Mouse (Mus musculus) 3134 (cell line): ENCODE results near the gene Pbx3.
A peak's percentile ranks its signal among the peaks of the same experiment; 100 is the strongest.

Experiments
- DNase-seq: peaks from one replicate; pipeline ENCODE4 v3.0.0-alpha.2; 2011; ENCODE audit warnings: low spot score; ENCODE audit not compliant: insufficient read length; ENCODE audit errors: extremely low read depth

The Pbx3 gene

GRCm38 (mm10) chr2:34298202-34298601 is 74.7 kb downstream of the Pbx3 start:
- no peak for DNase-seq

- no peak for DNase-seq
Measured at GRCm38 (mm10) chr2:34289726-34290125, 83.2 kb downstream of the Pbx3 start.

- DNase-seq = no peak
Measured at GRCm38 (mm10) chr2:34284239-34284638, 88.7 kb downstream of the Pbx3 start.

- DNase-seq = no peak
Measured at GRCm38 (mm10) chr2:34280996-34281395, 91.9 kb downstream of the Pbx3 start.

GRCm38 (mm10) chr2:34279726-34280125 is 93.2 kb downstream of the Pbx3 start:
- DNase-seq = no peak

GRCm38 (mm10) chr2:34275630-34276193 is 97.2 kb downstream of the Pbx3 start:
- no peak for DNase-seq

- no peak for DNase-seq
Measured at GRCm38 (mm10) chr2:34262046-34262445, 110.9 kb downstream of the Pbx3 start.

GRCm38 (mm10) chr2:34260653-34261076 is 112.3 kb downstream of the Pbx3 start:
- no peak for DNase-seq

- DNase-seq = no peak
Measured at GRCm38 (mm10) chr2:34258256-34258655, 114.7 kb downstream of the Pbx3 start.

GRCm38 (mm10) chr2:34257611-34258010 is 115.3 kb downstream of the Pbx3 start:
- no peak for DNase-seq

- DNase-seq = no peak
Measured at GRCm38 (mm10) chr2:34256000-34256553, 116.9 kb downstream of the Pbx3 start.

GRCm38 (mm10) chr2:34253627-34254026 is 119.3 kb downstream of the Pbx3 start:
- DNase-seq = no peak

- no peak for DNase-seq
Measured at GRCm38 (mm10) chr2:34253111-34253510, 119.8 kb downstream of the Pbx3 start.

GRCm38 (mm10) chr2:34252286-34252685 is 120.7 kb downstream of the Pbx3 start:
- DNase-seq = no peak

GRCm38 (mm10) chr2:34249961-34250658 is 122.8 kb downstream of the Pbx3 start:
- no peak for DNase-seq

- peak; percentile 28 for DNase-seq
Measured at GRCm38 (mm10) chr2:34249141-34249960, 123.6 kb downstream of the Pbx3 start.

GRCm38 (mm10) chr2:34240885-34241284 is 132.1 kb downstream of the Pbx3 start:
- no peak for DNase-seq

GRCm38 (mm10) chr2:34239315-34239858 is 133.6 kb downstream of the Pbx3 start:
- DNase-seq = no peak

GRCm38 (mm10) chr2:34235467-34236075 is 137.4 kb downstream of the Pbx3 start:
- DNase-seq = no peak

GRCm38 (mm10) chr2:34234274-34234673 is 138.7 kb downstream of the Pbx3 start:
- DNase-seq = no peak

GRCm38 (mm10) chr2:34233271-34233670 is 139.7 kb downstream of the Pbx3 start:
- no peak for DNase-seq
